Mouse (Mus musculus) neural tube, embryonic 15.5 days (tissue): ENCODE data around the gene Slpi. TPM values are rescaled to one million over a fixed set of nuclear protein-coding genes. Genes with fewer than 3 reads are reported as not detected.
"Not testable (repeated sequence)": the region's sequence is repeated elsewhere in the genome, so short reads cannot be mapped to it uniquely, and the experiment has no call there.

Source experiments
- ATAC-seq: fragments of 200-750 bp; cut with Nextera tagmentation; 2 replicates; pipeline ENCODE4 v1.8.0; 2017; ENCODE audit warnings: mild to moderate bottlenecking, moderate TSS enrichment, moderate library complexity; ENCODE audit not compliant: low FRiP score
- H3K27ac ChIP-seq: fragments of 300-500 bp; sonication (generic); replicated peaks from 2 replicates; pipeline ENCODE4 v1.5.1; 2015; ENCODE audit warnings: mild to moderate bottlenecking, inconsistent platforms
- H3K27me3 ChIP-seq: fragments of 300-500 bp; sonication (generic); replicated peaks from 2 replicates; pipeline ENCODE4 v1.6.1; 2015; ENCODE audit warnings: inconsistent platforms
- H3K36me3 ChIP-seq: fragments of 300-500 bp; sonication (generic); 2 replicates; pipeline ENCODE4 v1.6.1; 2015; ENCODE audit warnings: inconsistent platforms
- H3K4me1 ChIP-seq: fragments of 300-500 bp; sonication (generic); 2 replicates; pipeline ENCODE4 v1.6.1; 2015; ENCODE audit warnings: inconsistent platforms
- H3K4me2 ChIP-seq: fragments of 300-500 bp; sonication (generic); 2 replicates; pipeline ENCODE4 v1.6.1; 2015; ENCODE audit warnings: inconsistent platforms, mild to moderate bottlenecking, moderate library complexity
- H3K4me3 ChIP-seq: fragments of 300-500 bp; sonication (generic); replicated peaks from 2 replicates; pipeline ENCODE4 v1.5.1; 2015; ENCODE audit warnings: mild to moderate bottlenecking, inconsistent platforms
- H3K9ac ChIP-seq: fragments of 300-500 bp; sonication (generic); replicated peaks from 2 replicates; pipeline ENCODE4 v1.6.1; 2015; ENCODE audit warnings: mild to moderate bottlenecking, inconsistent platforms
- H3K9me3 ChIP-seq: fragments of 300-500 bp; sonication (generic); replicated peaks from 2 replicates; pipeline ENCODE4 v1.6.1; 2016; ENCODE audit warnings: inconsistent platforms
- WGBS: fragments of 180-500 bp; shearing (Covaris S2); methylation state at CpG from one replicate; pipeline ENCODE4 v1.1.7; 2015; ENCODE audit warnings: mixed read lengths; 5-methylcytosine and 5-hydroxymethylcytosine counted together
- microRNA-seq: library from miRNA; unstranded; fragments of <30 nt; microRNA quantifications from one replicate; pipeline ENCODE4, GENCODE M21; 2017
- polyA plus RNA-seq: library from polyadenylated mRNA; unstranded; fragments of >200 nt; fragmentation: Nextera tagmentation; extraction: Ambion mirVana; gene quantifications from 2 replicates; pipeline ENCODE4 v1.2.1, GENCODE M21; 2015

Gene Slpi
- polyA plus RNA-seq, 1 experiment from 2014 or later, result 0.36 TPM

- not testable (repeated sequence) for H3K9ac ChIP-seq, H3K27me3 ChIP-seq, H3K4me2 ChIP-seq, H3K9me3 ChIP-seq, H3K36me3 ChIP-seq, H3K4me1 ChIP-seq, H3K4me3 ChIP-seq, ATAC-seq, H3K27ac ChIP-seq
- 71% methylated on average over 1 of the region's 1 CpGs for WGBS
These were observed 45.2 kb downstream of the Slpi start for GRCm38 (mm10) chr2:164343732-164344131.

- not testable (repeated sequence) for H3K27me3 ChIP-seq, H3K4me3 ChIP-seq, H3K9me3 ChIP-seq, H3K4me2 ChIP-seq, H3K27ac ChIP-seq, H3K4me1 ChIP-seq, ATAC-seq, H3K9ac ChIP-seq, H3K36me3 ChIP-seq
- 80% methylated on average over 3 of the region's 3 CpGs for WGBS
These were observed 56.5 kb downstream of the Slpi start, which contains the start of gene Svs5 for GRCm38 (mm10) chr2:164332440-164332839. TSS of gene Svs5 (plus strand) at chr2:164332740.

DNA sequence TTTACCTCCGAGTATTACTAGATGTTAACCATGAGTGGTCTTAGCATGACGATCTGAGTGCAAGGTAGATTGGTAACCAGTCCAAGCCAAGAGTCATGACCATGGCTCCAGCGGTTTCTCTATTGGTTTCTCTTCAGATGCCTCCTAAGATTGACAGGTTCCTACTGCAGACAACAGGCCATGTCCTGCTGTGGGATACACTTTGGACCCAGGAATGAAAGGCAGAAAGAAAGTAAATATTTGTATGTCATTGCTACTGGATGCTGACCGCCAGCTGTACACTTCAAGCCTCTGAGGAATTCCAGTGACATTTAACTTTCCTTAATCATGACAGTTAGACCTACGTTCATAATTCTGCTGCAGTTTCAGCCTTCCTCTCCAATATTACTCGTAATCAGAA is 67.9 kb downstream of the Slpi start:
- ATAC-seq, result no peak
- H3K27me3 ChIP-seq, result no peaks in the 10 kb centered on the region
- no peak overlapping the region for H3K27ac ChIP-seq
- no peaks in the 10 kb centered on the region for H3K36me3 ChIP-seq
- H3K4me2 ChIP-seq, result no peak overlapping the region
- H3K9ac ChIP-seq, result no peak overlapping the region
- no peaks in the 10 kb centered on the region for H3K4me1 ChIP-seq
- 90% methylated on average over 6 of the region's 6 CpGs for whole genome bisulfite sequencing
- no peak overlapping the region for H3K4me3 ChIP-seq
- H3K9me3 ChIP-seq, result no peaks in the 10 kb centered on the region

- not testable (repeated sequence) for H3K4me3 ChIP-seq, ATAC-seq, H3K27me3 ChIP-seq, H3K9ac ChIP-seq, H3K9me3 ChIP-seq, H3K27ac ChIP-seq, H3K36me3 ChIP-seq, H3K4me1 ChIP-seq, H3K4me2 ChIP-seq
- 75% methylated on average over 1 of the region's 1 CpGs for WGBS
These were observed 72.4 kb downstream of the Slpi start, which contains the start of gene Svs6 for GRCm38 (mm10) chr2:164316451-164316850. TSS of gene Svs6 (plus strand) at chr2:164316751.

DNA sequence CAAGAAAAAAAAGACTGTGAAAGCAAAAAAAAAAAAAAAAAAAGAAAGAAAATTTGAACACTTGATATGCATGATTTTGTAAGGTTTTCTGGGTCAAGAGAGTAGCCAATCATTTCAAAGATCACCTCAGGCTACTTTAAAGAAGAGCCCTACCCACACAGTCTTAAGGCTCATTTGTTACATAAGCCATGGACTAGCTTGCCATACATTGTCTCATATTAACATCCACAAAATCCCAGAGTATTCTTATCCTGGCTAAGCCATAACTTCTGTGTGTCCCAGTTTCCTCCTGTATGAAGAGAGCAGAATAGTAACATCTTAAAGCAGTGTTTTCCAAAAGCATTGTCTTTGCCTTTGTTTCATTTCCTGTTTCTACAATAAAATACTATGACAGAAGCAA is 73.4 kb downstream of the Slpi start:
- not testable (repeated sequence) for ATAC-seq, H3K36me3 ChIP-seq, H3K27ac ChIP-seq, H3K4me1 ChIP-seq, H3K4me3 ChIP-seq, H3K9me3 ChIP-seq, H3K9ac ChIP-seq, H3K27me3 ChIP-seq, H3K4me2 ChIP-seq

DNA sequence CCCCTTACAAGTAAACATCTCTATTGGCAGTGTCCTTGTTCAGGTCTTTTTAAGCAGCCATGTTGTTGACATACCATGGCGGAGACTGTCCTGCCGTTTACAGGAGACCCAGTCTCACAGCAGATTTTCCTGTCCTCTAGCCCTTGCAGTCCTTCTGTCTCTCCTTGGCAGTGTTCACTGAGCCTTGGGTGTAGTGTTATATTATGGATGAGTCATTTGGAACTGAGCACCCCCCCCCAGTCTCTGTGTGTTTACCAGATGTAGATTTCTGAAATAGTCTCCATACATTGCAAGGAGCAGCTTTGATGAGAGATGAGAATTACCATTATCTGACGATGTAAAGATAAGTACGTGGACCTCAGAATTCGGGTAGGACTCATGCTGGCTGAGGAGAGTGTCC is 76.3 kb downstream of the Slpi start:
- H3K36me3 ChIP-seq, result no peaks in the 10 kb centered on the region
- H3K4me2 ChIP-seq, result no peak overlapping the region
- 94% methylated on average over 5 of the region's 5 CpGs for WGBS
- no peaks in the 10 kb centered on the region for H3K9me3 ChIP-seq
- H3K27me3 ChIP-seq, result no peaks in the 10 kb centered on the region
- ATAC-seq, result no peak
- no peaks in the 10 kb centered on the region for H3K4me1 ChIP-seq
- no peak overlapping the region for H3K4me3 ChIP-seq
- H3K27ac ChIP-seq, result no peak overlapping the region
- H3K9ac ChIP-seq, result no peak overlapping the region

Small RNA genes lying within 50 kb of the gene (microRNA-seq; reads per million reads assigned to microRNA genes)
- gene Mir7678, result not detected

Other genes with a start within 250 kb of the Slpi start
- 1.8 and 2.4 TPM in 2 replicates for gene Kcns1, start 218.0 kb downstream of the Slpi start, polyA plus RNA-seq
- not detected in 2 replicates for gene Wfdc5, start 206.4 kb downstream of the Slpi start, polyA plus RNA-seq
- not detected in 2 replicates for gene Wfdc12, start 198.5 kb downstream of the Slpi start, polyA plus RNA-seq
- gene Wfdc15a, start 189.0 kb downstream of the Slpi start, polyA plus RNA-seq, result not detected in 2 replicates
- 2.5 TPM in 1 of 2 replicates, not detected in the other for gene Wfdc15b, start 167.4 kb downstream of the Slpi start, polyA plus RNA-seq
- gene Svs2, start 150.6 kb downstream of the Slpi start, polyA plus RNA-seq, result not detected in 2 replicates
- gene Svs3b, start 132.5 kb downstream of the Slpi start, polyA plus RNA-seq, result not detected in 2 replicates
- gene Svs4, start 110.6 kb downstream of the Slpi start, polyA plus RNA-seq, result not detected in 2 replicates
- not detected in 2 replicates for gene Svs3a, start 99.8 kb downstream of the Slpi start, polyA plus RNA-seq
- not detected in 2 replicates for gene Svs6, start 72.3 kb downstream of the Slpi start, polyA plus RNA-seq
- gene Svs5, start 56.4 kb downstream of the Slpi start, polyA plus RNA-seq, result not detected in 2 replicates
- gene Rbpjl, start 14.0 kb upstream of the Slpi start, polyA plus RNA-seq, result 0.17 and 0.61 TPM in 2 replicates
- gene Matn4, start 16.1 kb upstream of the Slpi start, polyA plus RNA-seq, result 8.5 and 11.1 TPM in 2 replicates
- 9.0 and 26.2 TPM in 2 replicates for gene Sdc4, start 54.8 kb upstream of the Slpi start, polyA plus RNA-seq
- gene Sys1, start 67.9 kb upstream of the Slpi start, polyA plus RNA-seq, result 86.8 and 92.7 TPM in 2 replicates
- 4.5 and 5.8 TPM in 2 replicates for gene Gm20458, start 71.9 kb upstream of the Slpi start, polyA plus RNA-seq
- gene Trp53tg5, start 84.6 kb upstream of the Slpi start, polyA plus RNA-seq, result not detected in 2 replicates
- 22.2 and 25.3 TPM in 2 replicates for gene Dbndd2, start 97.0 kb upstream of the Slpi start, polyA plus RNA-seq
- 88.8 and 92.2 TPM in 2 replicates for gene Pigt, start 108.4 kb upstream of the Slpi start, polyA plus RNA-seq
- 1.6 and 10.4 TPM in 2 replicates for gene Wfdc2, start 173.3 kb upstream of the Slpi start, polyA plus RNA-seq
- gene Spint3, start 184.4 kb upstream of the Slpi start, polyA plus RNA-seq, result not detected in 2 replicates
- gene Wfdc6a, start 196.4 kb upstream of the Slpi start, polyA plus RNA-seq, result 0.31 TPM in 1 of 2 replicates, not detected in the other
- not detected in 2 replicates for gene Eppin, start 204.5 kb upstream of the Slpi start, polyA plus RNA-seq
- gene Wfdc6b, start 224.4 kb upstream of the Slpi start, polyA plus RNA-seq, result not detected in 2 replicates
- not detected in 2 replicates for gene Wfdc8, start 224.5 kb upstream of the Slpi start, polyA plus RNA-seq
- not detected in 2 replicates for gene Wfdc16, start 249.7 kb upstream of the Slpi start, polyA plus RNA-seq